Mouse (Mus musculus): Measurements from ENCODE around the gene Gm10719. TPM values are rescaled to one million over a fixed set of nuclear protein-coding genes. Genes with fewer than 3 reads are reported as not detected.
"Not testable (repeated sequence)": the region's sequence is repeated elsewhere in the genome, so short reads cannot be mapped to it uniquely, and the experiment has no call there.

Gene Gm10719
- total RNA-seq, 2 experiments from 2014 or later, result 0.54 TPM; not detected in 1

DNA sequence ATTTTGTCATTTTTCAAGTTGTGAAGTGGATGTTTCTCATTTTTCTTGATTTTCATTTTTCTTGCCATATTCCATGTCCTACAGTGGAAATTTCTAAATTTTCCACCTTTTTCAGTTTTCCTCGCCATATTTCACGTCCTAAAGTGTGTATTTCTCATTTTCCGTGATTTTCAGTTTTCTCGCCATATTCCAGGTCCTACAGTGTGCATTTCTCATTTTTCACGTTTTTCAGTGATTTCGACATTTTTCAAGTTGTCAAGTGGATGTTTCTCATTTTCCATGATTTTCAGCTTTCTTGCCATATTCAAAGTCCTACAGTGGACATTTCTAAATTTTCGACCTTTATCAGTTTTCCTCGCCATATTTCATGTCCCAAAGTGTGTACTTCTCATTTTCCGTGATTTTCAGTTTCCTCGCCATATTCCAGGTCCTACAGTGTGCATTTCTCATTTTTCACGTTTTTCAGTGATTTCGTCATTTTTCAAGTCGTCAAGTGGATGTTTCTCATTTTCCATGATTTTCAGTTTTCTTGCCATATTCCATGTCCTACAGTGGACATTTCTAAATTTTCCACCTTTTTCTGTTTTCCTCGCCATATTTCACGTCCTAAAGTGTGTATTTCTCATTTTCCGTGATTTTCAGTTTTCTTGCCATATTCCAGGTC, 6.9 kb downstream of the Gm10719 start:
- peak; percentile 16 to 92 for DNase-seq
- intact Hi-C loops (cut with DNase I), result not testable (repeated sequence)

DNA sequence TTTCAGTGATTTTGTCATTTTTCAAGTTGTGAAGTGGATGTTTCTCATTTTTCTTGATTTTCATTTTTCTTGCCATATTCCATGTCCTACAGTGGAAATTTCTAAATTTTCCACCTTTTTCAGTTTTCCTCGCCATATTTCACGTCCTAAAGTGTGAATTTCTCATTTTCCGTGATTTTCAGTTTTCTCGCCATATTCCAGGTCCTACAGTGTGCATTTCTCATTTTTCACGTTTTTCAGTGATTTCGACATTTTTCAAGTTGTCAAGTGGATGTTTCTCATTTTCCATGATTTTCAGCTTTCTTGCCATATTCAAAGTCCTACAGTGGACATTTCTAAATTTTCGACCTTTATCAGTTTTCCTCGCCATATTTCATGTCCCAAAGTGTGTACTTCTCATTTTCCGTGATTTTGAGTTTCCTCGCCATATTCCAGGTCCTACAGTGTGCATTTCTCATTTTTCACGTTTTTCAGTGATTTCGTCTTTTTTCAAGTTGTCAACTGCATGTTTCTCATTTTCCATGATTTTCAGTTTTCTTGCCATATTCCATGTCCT, 7.8 kb downstream of the Gm10719 start, which contains the start of gene Gm10717:
TSS of gene Gm10717 (plus strand) at position 506 of the 556 bp plus-strand sequence.
- DNase-seq, result peak; percentile 40 to 71
- intact Hi-C loops (cut with DNase I), result not testable (repeated sequence)

DNA sequence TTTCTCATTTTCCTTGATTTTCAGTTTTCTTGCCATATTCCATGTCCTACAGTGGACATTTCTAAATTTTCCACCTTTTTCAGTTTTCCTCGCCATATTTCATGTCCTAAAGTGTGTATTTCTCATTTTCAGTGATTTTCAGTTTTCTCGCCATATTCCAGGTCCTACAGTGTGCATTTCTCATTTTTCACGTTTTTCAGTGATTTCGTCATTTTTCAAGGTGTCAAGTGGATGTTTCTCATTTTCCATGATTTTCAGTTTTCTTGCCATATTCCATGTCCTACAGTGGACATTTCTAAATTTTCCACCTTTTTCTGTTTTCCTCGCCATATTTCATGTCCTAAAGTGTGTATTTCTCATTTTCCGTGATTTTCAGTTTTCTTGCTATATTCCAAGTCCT, 8.4 kb downstream of the Gm10719 start:
- intact Hi-C loops (cut with DNase I), result not testable (repeated sequence)
- peak; percentile 26 to 81 for DNase-seq

DNA sequence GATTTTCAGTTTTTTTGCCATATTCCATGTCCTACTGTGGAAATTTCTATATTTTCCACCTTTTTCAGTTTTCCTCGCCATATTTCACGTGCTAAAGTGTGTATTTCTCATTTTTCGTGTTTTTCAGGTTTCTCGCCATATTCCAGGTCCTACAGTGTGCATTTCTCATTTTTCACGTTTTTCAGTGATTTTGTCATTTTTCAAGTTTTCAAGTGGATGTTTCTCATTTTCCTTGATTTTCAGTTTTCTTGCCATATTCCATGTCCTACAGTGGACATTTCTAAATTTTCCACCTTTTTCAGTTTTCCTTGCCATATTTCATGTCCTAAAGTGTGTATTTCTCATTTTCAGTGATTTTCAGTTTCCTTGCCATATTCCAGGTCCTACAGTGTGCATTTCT, 8.9 kb downstream of the Gm10719 start:
- intact Hi-C loops (cut with DNase I); DNase-seq: not testable (repeated sequence)

DNA sequence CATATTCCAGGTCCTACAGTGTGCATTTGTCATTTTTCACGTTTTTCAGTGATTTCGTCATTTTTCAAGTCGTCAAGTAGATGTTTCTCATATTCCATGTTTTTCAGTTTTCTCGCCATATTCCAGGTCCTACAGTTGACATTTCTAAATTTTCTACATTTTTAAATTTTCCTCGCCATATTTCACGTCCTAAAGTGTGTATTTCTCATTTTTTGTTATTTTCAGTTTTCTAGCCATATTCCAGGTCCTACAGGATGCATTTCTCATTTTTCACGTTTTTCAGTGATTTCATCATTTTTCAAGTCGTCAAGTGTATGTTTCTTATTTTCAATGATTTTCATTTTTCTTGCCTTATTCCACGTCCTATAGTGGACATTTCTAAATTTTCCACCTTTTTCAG, 9.5 kb downstream of the Gm10719 start:
- DNase-seq; intact Hi-C loops (cut with DNase I): not testable (repeated sequence)

DNA sequence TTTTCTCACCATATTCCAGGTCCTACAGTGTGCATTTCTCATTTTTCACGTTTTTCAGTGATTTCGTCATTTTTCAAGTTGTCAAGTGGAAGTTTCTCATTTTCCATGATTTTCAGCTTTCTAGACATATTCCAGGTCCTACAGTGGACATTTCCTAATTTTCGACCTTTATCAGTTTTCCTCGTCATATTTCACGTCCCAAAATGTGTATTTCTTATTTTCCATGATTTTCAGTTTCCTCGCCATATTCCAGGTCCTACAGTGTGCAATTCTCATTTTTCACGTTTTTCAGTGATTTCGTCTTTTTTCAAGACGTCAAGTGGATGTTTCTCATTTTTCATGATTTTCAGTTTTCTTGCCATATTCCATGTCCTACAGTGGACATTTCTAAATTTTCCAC, 10.0 kb downstream of the Gm10719 start:
- DNase-seq; intact Hi-C loops (cut with DNase I): not testable (repeated sequence)

DNA sequence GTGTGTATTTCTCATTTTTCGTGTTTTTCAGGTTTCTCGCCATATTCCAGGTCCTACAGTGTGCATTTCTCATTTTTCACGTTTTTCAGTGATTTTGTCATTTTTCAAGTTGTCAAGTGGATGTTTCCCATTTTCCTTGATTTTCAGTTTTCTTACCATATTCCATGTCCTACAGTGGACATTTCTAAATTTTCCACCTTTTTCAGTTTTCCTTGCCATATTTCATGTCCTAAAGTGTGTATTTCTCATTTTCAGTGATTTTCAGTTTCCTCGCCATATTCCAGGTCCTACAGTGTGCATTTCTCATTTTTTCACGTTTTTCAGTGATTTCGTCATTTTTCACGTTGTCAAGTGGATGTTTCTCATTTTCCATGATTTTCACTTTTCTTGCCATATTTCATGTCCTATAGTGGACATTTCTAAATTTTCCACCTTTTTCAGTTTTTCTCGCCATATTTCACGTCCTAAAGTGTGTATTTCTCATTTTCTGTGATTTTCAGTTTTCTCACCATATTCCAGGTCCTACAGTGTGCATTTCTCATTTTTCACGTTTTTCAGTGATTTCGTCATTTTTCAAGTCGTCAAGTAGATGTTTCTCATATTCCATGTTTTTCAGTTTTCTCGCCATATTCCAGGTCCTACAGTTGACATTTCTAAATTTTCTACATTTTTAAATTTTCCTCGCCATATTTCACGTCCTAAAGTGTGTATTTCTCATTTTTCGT, 12.2 kb downstream of the Gm10719 start:
- peak; percentile 7 to 63 for DNase-seq
- intact Hi-C loops (cut with DNase I), result not testable (repeated sequence)

DNA sequence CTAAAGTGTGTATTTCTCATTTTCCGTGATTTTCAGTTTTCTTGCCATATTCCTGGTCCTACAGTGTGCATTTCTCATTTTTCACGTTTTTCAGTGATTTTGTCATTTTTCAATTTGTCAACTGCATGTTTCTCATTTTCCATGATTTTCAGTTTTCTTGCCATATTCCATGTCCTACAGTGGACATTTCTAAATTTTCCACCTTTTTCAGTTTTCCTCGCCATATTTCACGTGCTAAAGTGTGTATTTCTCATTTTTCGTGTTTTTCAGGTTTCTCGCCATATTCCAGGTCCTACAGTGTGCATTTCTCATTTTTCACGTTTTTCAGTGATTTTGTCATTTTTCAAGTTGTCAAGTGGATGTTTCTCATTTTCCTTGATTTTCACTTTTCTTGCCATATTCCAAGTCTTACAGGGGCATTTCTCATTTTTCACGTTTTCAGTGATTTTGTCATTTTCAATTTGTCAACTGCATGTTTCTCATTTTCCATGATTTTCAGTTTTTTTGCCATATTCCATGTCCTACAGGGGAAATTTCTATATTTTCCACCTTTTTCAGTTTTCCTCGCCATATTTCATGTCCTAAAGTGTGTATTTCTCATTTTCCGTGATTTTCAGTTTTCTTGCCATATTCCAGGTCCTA, 13.6 kb downstream of the Gm10719 start:
- intact Hi-C loops (cut with DNase I); DNase-seq: not testable (repeated sequence)

DNA sequence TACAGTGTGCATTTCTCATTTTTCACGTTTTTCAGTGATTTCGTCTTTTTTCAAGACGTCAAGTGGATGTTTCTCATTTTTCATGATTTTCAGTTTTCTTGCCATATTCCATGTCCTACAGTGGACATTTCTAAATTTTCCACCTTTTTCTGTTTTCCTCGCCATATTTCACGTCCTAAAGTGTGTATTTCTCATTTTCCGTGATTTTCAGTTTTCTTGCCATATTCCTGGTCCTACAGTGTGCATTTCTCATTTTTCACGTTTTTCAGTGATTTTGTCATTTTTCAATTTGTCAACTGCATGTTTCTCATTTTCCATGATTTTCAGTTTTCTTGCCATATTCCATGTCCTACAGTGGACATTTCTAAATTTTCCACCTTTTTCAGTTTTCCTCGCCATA, 17.1 kb downstream of the Gm10719 start, which contains the start of gene Gm17535:
TSS of gene Gm17535 (plus strand) at position 301 of the 400 bp plus-strand sequence.
- DNase-seq; intact Hi-C loops (cut with DNase I): not testable (repeated sequence)

DNA sequence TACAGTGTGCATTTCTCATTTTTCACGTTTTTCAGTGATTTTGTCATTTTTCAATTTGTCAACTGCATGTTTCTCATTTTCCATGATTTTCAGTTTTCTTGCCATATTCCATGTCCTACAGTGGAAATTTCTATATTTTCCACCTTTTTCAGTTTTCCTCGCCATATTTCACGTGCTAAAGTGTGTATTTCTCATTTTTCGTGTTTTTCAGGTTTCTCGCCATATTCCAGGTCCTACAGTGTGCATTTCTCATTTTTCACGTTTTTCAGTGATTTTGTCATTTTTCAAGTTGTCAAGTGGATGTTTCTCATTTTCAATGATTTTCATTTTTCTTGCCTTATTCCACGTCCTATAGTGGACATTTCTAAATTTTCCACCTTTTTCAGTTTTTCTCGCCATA, 19.4 kb downstream of the Gm10719 start, which contains the start of gene Gm10715:
TSS of gene Gm10715 (plus strand) at position 301 of the 400 bp plus-strand sequence.
- intact Hi-C loops (cut with DNase I); DNase-seq: not testable (repeated sequence)

DNA sequence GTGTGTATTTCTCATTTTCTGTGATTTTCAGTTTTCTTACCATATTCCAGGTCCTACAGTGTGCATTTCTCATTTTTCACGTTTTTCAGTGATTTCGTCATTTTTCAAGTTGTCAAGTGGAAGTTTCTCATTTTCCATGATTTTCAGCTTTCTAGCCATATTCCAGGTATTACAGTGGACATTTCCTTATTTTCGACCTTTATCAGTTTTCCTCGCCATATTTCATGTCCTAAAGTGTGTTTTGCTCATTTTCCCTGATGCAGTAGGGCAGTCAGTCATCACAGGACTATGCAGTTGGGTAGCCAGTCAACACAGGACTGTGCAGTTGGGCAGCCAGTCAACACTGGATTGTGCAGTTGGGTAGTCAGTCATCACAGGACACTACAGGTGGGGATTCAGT, 21.0 kb downstream of the Gm10719 start:
- DNase-seq; intact Hi-C loops (cut with DNase I): not testable (repeated sequence)

Small RNA genes lying within 50 kb of the gene (microRNA-seq; reads per million reads assigned to microRNA genes)
- 0 reads per million in 2 experiments for gene Mir101c

Other genes starting within 250 kb of the Gm10719 start
- not detected for gene Gm10722, start 16.5 kb upstream of the Gm10719 start, total RNA-seq (2021)
- gene Gm11168, start 14.1 kb upstream of the Gm10719 start, total RNA-seq (2021), result not detected
- not detected for gene Gm10721, start 4.3 kb upstream of the Gm10719 start, total RNA-seq (2021)
- not detected for gene Gm10720, start 1.8 kb upstream of the Gm10719 start, total RNA-seq (2021)
- not detected for gene Gm10718, start 6.1 kb downstream of the Gm10719 start, total RNA-seq (2021)
- gene Gm10717, start 8.0 kb downstream of the Gm10719 start, total RNA-seq (2021), result not detected
- gene Gm17535, start 17.2 kb downstream of the Gm10719 start, total RNA-seq (2021), result not detected
- not detected for gene Gm10715, start 19.5 kb downstream of the Gm10719 start, total RNA-seq (2021)